In genomic region chr1:170579063-170579462, GRCm38 (mm10) we compare ENCODE assay signal across 20 mouse cellular contexts. TPM values are rescaled to one million over a fixed set of nuclear protein-coding genes. Genes with fewer than 3 reads are reported as not detected.
"Had no signal": no experiment of that assay in that cellular context is flagged by ENCODE, and none has a peak within 500 bp of the region (broad histone marks: within the 10 kb centered on the region; RNA-seq: fewer than 3 reads in every experiment).

No protein-coding gene starts in this region.

- H3K27me3 ChIP-seq: lung, embryonic 15.5 days; megakaryocyte, embryonic 14.5 days; midbrain, embryonic 13.5 days; neural tube, embryonic 12.5 days; neural tube, embryonic 15.5 days had no signal

- H3K27ac ChIP-seq: hindbrain, postnatal 0 days; kidney, postnatal 0 days; layer of hippocampus, adult 2 months; lung, embryonic 15.5 days; midbrain, embryonic 10.5 days; midbrain, embryonic 13.5 days; neural tube, embryonic 12.5 days; neural tube, embryonic 15.5 days had no signal

- DNase-seq: layer of hippocampus, adult 9-11 months; lung, adult 18-20 months; lung, postnatal 10 days; lung, postnatal 36 days; retina, postnatal 1 day; right cerebral cortex, postnatal 25 days; thymus, postnatal 25 days had no signal

- H3K36me3 ChIP-seq: lung, embryonic 15.5 days; midbrain, embryonic 10.5 days; midbrain, embryonic 13.5 days; neural tube, embryonic 12.5 days; neural tube, embryonic 15.5 days had no signal

- H3K4me3 ChIP-seq: layer of hippocampus, adult 2 months; lung, embryonic 15.5 days; megakaryocyte, embryonic 14.5 days; midbrain, embryonic 10.5 days; midbrain, embryonic 13.5 days; myocyte; neural tube, embryonic 12.5 days; neural tube, embryonic 15.5 days had no signal

- H3K9me3 ChIP-seq: lung, embryonic 15.5 days; midbrain, embryonic 10.5 days; midbrain, embryonic 13.5 days; neural tube, embryonic 12.5 days; neural tube, embryonic 15.5 days had no signal

- ATAC-seq: hindbrain, postnatal 0 days; inflammation-experienced regulatory T-cells, adult 6 months; intestine, postnatal 0 days; midbrain, embryonic 13.5 days; midbrain, embryonic 16.5 days had no signal

- H3K4me2 ChIP-seq: lung, embryonic 15.5 days; midbrain, embryonic 13.5 days; neural tube, embryonic 12.5 days; neural tube, embryonic 15.5 days had no signal

- H3K9ac ChIP-seq: lung, embryonic 15.5 days; midbrain, embryonic 13.5 days; neural tube, embryonic 12.5 days; neural tube, embryonic 15.5 days had no signal

RNA-seq across cellular contexts. Expression of gene Nos1ap, which starts 10.6 kb away (rescaled TPM):
- polyA plus RNA-seq: inflammation-experienced regulatory T-cells, adult 6 months had no signal
